Mouse (Mus musculus): ENCODE data around the gene Slc9a2. TPM values are rescaled to one million over a fixed set of nuclear protein-coding genes. Genes with fewer than 3 reads are reported as not detected.
"Not testable (repeated sequence)": the region's sequence is repeated elsewhere in the genome, so short reads cannot be mapped to it uniquely, and the experiment has no call there.

Slc9a2 gene
- total RNA-seq, 2 experiments from 2014 or later: 0.50 to 0.84 TPM

DNA sequence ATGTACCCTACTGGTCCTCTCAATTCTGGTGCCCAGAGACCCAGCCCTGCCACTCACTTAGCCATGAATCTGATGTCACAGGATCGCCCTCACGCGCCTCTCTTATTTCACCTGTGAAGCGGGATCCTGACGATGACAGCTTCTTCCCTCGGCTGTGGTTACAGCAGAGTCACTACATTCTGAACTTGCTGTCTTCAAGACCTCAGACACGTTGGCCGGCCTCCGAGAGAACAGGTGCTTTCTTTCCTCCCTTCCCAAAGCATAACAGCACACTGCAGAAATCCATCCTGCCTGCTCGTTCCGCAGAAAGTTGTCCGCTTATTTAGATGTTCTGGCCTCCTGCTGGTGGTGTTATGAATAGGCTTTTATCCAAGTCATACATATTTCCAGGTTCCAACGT, 13.9 kb downstream of the Slc9a2 start:
- intact Hi-C loops (cut with DNase I): no loop called here

DNA sequence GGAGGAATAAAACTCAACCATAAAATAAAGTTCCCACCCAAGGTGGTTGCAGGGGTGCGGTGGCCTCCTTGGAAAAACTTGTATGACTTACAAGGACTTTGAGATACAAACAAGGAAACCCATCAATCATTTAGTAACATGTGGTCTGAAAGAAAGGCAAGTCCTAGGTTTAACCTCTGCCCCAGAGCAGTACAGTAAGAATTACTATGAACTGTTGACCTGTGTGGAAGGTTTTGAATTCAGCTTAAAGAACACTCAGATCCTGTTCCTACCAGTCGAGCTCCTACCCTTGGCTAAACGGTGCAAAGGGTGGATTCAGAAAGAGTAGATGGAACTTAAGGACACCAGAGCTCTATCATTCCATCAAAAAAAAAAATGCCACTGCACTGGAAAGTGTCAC, 16.1 kb downstream of the Slc9a2 start:
- intact Hi-C loops (cut with DNase I): no loop called here
- no peak for DNase-seq

More for the DNA sequence above, 13.9 kb downstream of the Slc9a2 start:
- no peak for DNase-seq

DNA sequence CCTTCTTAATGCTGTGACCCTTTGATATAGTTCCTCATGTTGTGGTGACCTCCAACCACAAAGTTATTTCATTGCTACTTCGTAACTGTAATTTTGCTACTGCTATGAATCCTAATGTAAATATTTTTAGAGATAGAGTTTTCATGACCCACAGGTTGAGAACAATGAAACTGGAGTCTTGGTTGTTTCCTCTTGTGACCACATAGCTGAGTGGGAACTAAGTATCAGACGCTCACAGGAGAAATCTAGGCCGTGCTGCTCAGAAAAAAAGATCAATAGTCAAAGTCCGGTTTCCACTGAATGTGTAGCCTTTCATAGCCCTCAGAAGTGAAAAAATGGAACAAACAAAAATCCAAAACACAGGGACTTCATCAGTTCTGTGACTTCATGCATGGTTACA, 24.7 kb downstream of the Slc9a2 start:
- intact Hi-C loops (cut with DNase I): no loop called here
- no peak for DNase-seq

DNA sequence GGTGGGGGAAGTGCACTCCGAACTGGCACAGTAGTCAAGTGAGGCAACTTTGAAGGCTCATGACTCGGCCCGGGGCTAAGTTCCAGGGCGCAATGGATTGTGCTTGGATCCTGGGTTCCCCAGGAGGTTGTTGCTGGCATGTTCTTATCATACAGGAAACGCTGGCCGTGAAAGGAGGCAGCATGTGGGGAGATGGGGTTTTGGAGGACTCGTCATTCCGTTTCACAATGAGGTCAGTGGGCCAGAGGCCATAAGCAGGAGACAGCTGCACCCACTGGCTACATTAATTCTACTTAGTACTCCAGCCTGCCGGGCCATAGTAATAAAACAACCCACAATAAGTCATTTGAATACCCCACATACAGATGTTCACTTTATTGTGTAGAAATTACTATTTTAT, 34.6 kb downstream of the Slc9a2 start:
- intact Hi-C loops (cut with DNase I): no loop called here
- DNase-seq: peak; percentile 66 to 71

DNA sequence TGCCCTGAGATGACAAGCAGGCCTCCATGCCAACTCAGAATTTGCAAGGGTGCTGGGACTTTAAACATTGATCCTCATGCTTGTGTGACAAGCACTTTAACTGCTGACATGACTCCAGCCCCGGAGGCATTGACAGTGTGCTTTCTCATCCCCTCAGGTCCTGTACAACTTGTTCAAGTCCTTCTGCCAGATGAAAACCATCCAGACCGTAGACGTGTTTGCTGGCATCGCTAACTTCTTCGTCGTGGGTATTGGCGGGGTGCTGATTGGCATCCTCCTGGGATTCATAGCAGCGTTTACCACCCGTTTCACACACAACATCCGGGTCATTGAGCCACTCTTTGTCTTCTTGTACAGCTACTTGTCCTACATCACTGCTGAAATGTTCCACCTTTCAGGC, 45.7 kb downstream of the Slc9a2 start:
- intact Hi-C loops (cut with DNase I): no loop called here
- no peak for DNase-seq

DNA sequence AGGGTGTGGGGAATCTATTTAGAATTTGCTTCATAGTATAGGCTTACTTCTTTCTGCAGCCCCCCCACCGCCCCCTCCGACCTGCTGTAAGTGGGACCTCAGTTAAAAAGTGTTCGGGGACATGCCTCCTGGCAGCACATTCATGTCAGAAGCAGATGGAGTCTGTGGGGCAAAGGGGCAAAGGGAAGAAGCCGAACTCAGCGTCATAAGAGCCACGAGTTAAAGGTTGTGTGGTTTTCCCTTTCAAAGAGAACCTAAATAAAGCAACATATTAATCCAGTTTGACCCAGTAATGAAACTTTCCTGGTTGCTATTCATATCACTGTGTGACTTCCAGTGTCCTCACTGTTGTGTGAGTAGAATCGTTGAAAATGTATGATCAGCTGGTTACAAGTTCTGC, 47.0 kb downstream of the Slc9a2 start:
- no peak for DNase-seq
- intact Hi-C loops (cut with DNase I): no loop called here

DNA sequence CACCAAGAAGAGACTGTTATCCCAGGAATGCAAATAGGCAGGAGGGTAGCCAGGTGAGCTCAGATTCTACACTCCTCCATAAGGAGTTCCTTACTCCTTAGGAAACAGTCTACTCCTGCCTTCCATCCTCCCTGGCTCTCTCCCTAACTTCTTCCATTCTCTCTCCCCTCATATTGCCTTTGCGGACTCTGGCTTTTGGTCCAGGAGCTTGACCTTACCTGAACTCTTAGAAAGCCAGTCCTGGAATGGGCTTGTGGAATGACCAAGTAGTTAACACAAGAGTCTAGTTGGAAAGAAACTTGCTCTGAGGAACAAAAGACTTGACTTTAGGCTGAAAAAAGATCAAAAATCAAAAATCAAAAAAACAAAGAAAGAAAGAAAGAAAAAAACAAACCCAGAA, 48.3 kb downstream of the Slc9a2 start:
- DNase-seq: no peak
- intact Hi-C loops (cut with DNase I): no loop called here

DNA sequence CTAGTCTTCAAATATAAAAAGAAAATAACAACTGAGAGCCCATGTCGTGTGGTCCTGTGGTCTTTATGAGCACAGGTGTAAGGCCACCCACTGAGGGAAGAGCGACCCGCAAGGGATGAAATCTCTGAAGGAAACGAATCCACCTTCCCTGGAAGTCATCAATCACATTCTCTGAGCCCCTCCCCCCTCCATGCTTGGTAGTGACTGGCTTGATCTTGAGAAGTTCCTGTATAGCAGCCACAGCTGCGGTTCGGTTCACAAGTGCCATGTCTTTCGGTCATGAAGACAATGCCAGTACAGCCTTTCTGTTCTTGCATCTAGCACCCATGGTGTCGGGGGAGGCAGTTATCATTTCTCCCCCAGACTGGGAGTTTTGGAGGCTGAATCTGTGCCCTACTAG, 57.3 kb downstream of the Slc9a2 start:
- DNase-seq: no peak
- intact Hi-C loops (cut with DNase I): no loop called here

DNA sequence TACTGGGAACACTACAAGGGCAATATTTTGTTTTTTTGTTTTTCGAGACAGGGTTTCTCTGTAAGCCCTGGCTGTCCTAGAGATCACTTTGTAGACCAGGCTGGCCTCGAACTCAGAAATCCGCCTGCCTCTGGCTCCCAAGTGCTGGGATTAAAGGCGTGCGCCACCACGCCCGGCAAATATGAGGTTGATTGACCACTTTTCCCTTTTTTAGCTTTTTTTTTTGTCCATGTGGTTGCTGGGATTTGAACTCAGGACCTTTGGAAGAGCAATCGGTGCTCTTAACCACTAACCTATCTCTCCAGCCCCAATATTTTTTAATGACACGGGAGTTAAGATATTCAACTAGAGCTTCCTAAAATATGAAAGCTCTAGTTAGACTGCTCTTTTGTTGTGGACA, 57.9 kb downstream of the Slc9a2 start:
- intact Hi-C loops (cut with DNase I): not testable (repeated sequence)

DNA sequence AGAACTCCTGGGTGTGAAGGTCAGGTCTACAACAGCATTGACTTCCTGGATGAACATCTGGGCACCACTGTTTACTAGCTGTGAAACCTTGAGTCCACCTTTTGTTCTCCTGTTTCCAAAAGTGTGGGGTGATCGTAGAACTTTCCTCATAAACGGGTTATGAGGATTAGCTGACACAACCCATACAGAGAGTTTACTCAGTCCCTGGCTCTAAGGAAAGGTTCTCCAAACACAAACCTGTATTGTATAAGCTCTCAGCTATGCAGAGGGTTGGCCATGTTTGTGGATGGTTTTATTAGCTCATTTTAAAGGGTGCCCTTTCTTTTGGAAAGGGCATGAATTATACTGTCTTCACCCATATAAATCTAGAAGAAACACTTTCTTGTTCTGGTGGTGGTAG, 60.4 kb downstream of the Slc9a2 start:
- intact Hi-C loops (cut with DNase I): no loop called here
- DNase-seq: no peak

More for the DNA sequence above, 57.9 kb downstream of the Slc9a2 start:
- not testable (repeated sequence) for DNase-seq

DNA sequence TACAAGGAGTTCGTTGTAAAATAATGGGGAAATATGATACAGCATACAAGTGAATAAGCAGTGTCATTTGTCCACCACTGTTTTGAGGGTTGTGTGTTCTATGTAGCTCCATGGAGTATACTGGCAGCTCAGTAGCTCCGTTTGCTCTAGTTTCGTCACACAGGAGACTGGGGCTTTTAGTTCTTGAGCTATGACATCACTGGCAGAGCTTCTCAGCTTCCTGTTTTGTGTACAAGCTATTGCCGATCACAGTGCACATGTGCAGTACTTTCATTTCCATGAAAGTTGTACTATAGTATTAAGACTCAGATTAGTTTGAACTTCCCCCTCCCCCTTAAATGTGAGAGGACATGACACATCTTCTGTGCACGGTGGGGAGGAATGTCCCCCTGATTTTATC, 65.7 kb downstream of the Slc9a2 start:
- intact Hi-C loops (cut with DNase I): no loop called here
- DNase-seq: no peak

DNA sequence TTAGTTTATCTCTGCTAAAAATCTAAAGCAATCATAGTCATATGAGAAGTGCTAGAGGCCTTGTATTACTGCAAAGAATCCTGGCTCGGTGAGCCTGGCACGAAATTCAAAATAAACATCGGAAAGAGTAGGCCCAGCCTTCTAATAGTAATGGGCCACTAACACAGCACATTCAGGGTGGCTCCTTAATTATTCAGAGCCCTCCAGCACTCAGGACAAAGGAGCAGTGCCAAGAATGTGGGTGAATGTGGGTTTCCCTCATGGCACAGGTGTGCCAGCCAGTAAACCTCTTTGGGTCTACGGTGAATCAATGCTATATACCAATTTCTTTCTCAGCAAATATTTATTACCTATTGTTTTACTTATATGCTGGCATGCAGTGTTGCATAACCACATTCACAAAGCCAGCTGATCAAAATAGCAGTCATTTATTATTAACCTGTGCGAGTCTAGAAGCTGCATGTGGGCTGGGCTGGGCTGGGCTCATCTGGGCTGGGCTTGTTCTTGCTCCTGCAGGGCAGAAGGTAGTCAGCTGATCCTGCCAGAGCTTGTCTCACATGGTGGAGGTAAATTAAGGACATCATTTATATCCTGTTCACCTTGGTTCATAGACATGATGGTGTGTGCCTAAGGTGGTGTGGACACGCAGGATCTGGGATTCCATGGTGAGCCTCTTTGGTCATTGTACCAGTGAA, 79.5 kb downstream of the Slc9a2 start:
- intact Hi-C loops (cut with DNase I): no loop called here
- DNase-seq: no peak

DNA sequence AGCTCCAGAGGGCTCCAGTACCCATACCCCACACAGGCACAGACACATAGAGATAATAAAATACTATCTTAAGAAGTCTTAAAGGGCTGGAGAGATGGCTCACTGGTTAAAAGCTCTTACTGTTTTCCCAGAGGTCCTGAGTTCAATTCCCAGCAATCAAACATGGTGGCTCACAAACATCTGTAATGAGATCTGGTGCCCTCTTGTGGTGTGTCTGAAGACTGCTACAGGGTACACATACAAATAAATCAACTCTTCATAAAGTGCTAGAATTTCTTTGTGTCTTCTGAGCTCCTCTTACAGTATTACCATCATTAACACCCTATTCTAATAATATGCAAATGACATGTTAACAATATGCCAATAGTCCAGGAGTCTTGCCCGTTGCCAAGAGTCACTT, 83.7 kb downstream of the Slc9a2 start:
- DNase-seq: no peak
- intact Hi-C loops (cut with DNase I): no loop called here

DNA sequence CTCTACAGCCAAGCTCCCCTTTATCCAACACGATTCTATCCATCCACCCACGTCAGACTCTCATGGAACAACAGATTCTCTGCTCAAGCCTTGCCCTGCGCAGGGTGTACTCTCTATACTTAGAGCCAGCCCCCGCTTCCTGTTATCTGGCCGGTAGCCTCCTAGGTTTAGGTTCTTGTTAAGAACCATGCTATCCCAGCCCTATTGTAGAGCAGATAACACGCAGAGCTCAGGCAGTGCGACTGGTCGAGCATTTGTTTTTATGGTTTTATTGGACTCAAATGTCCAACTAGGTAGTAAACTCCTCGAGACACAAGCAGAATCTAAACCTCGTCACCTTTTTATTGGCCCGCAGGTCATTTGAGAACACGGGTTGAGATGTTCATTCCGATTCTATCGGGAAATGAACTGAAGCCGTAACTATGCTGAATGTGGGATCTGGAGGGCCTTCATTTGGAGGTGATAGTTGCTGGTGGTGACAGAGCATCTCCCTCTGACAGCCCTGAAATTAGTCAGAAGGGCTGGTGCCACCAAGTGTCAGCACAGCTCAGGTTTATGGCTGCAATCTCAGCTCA, 84.4 kb downstream of the Slc9a2 start:
- intact Hi-C loops (cut with DNase I): loop anchor here (5.0 kb wide), 2 partner anchors 87 to 187 kb away; no protein-coding TSS in a partner anchor
- DNase-seq: no peak

DNA sequence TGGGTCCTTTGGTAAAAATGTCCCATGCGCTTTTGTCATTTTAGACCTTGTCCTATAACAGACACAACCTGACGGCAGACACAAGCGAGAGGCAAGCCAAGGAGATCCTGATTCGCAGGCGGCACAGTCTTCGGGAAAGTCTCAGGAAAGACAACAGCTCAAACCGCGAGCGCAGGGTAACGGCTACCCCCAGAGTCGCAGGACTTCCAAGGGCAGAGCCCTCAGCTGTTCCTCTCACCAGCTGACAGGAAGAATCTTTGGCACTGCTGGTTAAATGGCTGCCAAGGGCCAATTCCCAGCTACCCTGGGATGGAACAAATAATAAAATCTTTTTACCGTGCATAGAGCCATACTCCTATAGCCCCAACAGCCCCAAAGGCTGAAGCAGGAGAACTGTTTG, 85.1 kb downstream of the Slc9a2 start:
- intact Hi-C loops (cut with DNase I): loop anchor here (5.0 kb wide), 2 partner anchors 88 to 188 kb away; no protein-coding TSS in a partner anchor
- no peak for DNase-seq

DNA sequence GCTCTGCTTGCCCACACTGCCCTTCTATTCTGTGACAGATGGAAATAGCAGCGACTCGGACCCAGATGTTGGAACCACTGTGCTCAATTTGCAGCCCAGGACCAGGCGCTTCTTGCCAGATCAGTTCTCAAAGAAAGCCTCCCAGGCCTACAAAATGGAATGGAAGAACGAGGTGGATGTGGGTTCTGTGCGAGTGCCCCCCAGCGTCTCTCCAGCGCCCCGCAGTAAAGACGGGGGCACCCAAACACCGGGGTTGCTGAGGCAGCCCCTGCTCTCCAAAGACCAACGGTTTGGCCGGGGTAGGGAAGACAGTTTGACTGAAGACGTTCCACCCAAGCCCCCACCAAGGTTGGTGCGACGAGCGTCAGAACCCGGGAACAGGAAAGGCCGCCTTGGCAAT, 87.2 kb downstream of the Slc9a2 start:
- intact Hi-C loops (cut with DNase I): loop anchor here (5.0 kb wide), 2 partner anchors 90 to 190 kb away; no protein-coding TSS in a partner anchor
- no peak for DNase-seq

DNA sequence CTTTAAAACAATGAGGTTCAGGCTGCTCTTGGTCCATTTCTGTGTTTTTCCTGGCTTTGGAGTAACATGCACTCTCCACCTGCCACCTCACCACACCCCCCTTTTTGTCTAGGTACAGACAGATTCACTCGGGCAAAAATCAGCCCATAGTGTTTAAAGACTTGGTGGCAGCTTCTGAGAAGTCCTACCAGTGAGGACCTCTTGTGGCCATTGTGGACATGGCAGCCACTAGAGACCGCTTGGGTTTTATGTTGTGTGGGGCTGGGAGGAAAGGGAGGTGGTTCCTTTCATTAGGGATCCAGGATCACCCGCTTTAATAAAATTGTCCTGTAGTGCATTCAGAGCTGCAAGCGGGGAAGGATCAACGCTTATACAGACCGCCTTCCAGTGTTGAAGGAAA, 88.2 kb downstream of the Slc9a2 start:
- intact Hi-C loops (cut with DNase I): loop anchor here (2.0 to 5.0 kb wide), 3 partner anchors 91 to 191 kb away; no protein-coding TSS in a partner anchor
- peak; percentile 58 to 62 for DNase-seq

DNA sequence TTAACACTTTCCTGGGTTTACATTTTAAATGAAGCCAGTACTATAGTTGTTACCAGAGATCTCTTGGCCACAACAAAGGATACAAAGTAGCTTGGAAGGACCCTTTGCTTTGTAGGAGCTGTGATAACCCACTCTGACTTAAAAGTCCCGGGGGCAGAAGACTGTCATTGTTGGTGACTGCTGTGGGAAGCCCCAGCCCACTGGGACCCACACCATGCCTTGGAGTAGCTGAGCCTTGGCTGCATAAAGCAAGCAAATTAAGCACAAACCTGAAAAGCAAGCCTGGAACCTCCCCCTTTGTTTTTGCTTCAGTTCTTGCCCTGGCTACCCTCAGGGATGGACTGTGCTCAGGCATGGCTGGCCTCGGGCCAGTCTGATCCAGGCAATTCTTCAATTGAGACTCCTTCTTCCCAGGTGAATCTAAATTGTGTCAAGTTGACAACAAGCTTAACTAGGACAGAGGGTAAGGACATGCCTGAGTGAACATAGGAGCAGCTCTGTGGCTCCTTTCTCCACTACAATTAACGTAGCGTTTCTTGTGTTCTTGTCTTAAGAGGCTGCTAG, 89.0 kb downstream of the Slc9a2 start:
- DNase-seq: no peak
- intact Hi-C loops (cut with DNase I): loop anchor here (2.0 to 5.0 kb wide), 3 partner anchors 92 to 192 kb away; no protein-coding TSS in a partner anchor

DNA sequence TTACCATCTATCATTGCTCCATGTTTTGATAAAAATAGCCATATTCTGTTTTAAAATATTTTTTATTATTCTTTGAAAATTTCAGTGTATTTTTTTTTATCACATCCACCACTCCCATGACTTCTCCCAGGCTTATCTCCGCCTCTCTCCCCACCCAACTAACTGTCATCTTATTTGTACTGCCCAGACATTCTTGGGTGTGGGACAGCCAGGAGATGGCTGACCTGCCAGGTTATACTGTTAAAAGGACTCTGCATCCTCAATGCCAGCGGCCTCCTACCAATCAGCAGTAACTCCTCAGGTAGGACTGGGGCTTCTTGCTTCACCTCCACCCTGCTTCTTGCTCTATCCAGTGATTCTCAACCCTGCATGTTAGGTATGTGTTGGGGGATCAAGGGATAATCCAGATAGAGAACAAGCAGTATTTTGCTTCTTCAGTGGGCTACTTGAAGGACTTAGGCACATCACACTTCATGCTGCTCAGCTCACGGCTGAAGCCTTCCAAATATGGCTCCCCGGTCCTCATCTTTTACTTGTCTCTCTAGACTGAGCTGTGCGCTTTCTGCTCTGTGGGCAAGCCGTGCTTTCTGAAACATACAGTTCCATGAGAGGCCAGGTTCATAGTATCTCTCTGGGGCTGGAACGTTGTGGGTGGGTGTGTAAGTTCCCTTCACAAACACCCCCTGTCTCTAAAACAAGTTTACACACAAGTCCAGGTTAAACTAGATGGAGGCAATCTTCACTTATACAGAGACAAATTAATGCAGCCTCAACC, 91.0 kb downstream of the Slc9a2 start:
- no peak for DNase-seq

DNA sequence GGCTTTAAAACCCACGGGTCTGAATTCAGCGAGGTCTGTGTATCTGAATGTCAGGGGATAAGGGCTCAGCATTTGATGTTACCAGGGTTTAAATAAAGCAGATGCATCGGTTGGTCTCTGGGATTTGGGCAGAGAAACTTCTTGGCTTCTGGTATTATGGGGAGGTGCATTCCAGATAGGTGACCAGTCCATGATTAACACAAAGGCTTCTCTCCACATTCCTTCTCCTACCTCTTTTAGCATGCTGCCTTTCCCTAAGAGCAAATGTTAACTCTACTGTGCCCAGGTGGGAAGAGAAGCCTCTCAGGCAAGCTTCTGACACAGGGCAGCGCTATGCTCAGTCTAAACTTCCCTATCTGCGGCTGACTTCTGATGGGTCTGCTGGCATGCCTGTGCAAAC, 92.9 kb downstream of the Slc9a2 start:
- intact Hi-C loops (cut with DNase I): no loop called here

More for the DNA sequence above, 91.0 kb downstream of the Slc9a2 start:
- intact Hi-C loops (cut with DNase I): no loop called here

DNA sequence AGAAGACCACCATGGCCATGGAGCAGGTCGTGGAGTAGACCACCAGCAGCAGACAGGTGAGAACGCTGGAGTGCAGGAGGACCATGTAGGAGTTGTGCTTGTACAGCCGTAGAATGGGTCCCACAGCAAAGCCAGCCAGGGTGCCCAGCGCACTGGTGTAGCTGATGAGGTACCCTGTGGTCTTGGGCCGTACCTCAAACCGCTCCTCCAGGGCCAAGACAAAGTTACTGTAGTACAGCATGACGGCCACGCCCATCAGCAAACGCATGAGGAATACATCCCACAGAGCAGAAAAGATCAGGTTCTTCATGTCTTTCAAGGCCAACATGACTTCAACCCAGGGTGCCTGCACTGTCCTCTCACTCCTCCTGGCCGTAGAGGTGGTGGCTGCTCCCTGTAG, 93.7 kb downstream of the Slc9a2 start:
- no peak for DNase-seq
- intact Hi-C loops (cut with DNase I): no loop called here

More for the DNA sequence above, 92.9 kb downstream of the Slc9a2 start:
- DNase-seq: no peak

Measured in heart, postnatal 10 days (tissue).